Mouse (Mus musculus): Measurements from ENCODE around the gene Asb13. TPM values are rescaled to one million over a fixed set of nuclear protein-coding genes. Genes with fewer than 3 reads are reported as not detected.

Asb13 gene
- total RNA-seq, 2 experiments from 2014 or later = 47.6 to 51.9 TPM

Other genes starting within 250 kb of the Asb13 start
- gene Gdi2, start 96.0 kb upstream of the Asb13 start, total RNA-seq (2021) = 100 to 1,000 TPM; 277 to 299 TPM
- 10 to 100 TPM; 23.2 to 29.2 TPM for gene Fam208b, start 22.9 kb upstream of the Asb13 start, total RNA-seq (2021)
- not detected for gene Calml3, start 170.3 kb downstream of the Asb13 start, total RNA-seq (2021)
- gene Calm4, start 203.7 kb downstream of the Asb13 start, total RNA-seq (2021) = not detected
- not detected for gene Calm5, start 220.1 kb downstream of the Asb13 start, total RNA-seq (2021)